Mouse (Mus musculus) hindbrain, postnatal 0 days (tissue): ENCODE results near the gene Vamp9. TPM values are rescaled to one million over a fixed set of nuclear protein-coding genes. Genes with fewer than 3 reads are reported as not detected.

Source experiments
- ATAC-seq: fragments of 200-750 bp; cut with Nextera tagmentation; 2 replicates; pipeline ENCODE4 v1.8.0; 2017; ENCODE audit warnings: mild to moderate bottlenecking, moderate TSS enrichment, moderate library complexity
- DNase-seq: peaks from one replicate; pipeline ENCODE4 v3.0.0-alpha.2; 2015; ENCODE audit warnings: low spot score
- H3K27ac ChIP-seq: fragments of 300-500 bp; sonication (generic); 2 replicates; pipeline ENCODE4 v1.5.1; 2014; ENCODE audit warnings: mild to moderate bottlenecking
- H3K27me3 ChIP-seq: fragments of 300-500 bp; sonication (generic); 2 replicates; pipeline ENCODE4 v1.6.1; 2014; ENCODE audit warnings: low read length, mixed read lengths; ENCODE audit not compliant: insufficient read depth
- H3K36me3 ChIP-seq: fragments of 300-500 bp; sonication (generic); 2 replicates; pipeline ENCODE4 v1.6.1; 2014; ENCODE audit warnings: low read length, mixed read lengths; ENCODE audit not compliant: insufficient read depth
- H3K4me1 ChIP-seq: fragments of 300-500 bp; sonication (generic); 2 replicates; pipeline ENCODE4 v1.6.1; 2014; ENCODE audit warnings: antibody characterized with exemption, low read length, mixed read lengths; ENCODE audit not compliant: insufficient read depth
- H3K4me2 ChIP-seq: fragments of 300-500 bp; sonication (generic); 2 replicates; pipeline ENCODE4 v1.6.1; 2014; ENCODE audit warnings: low read depth, mild to moderate bottlenecking, low read length, moderate library complexity, mixed read lengths
- H3K4me3 ChIP-seq: fragments of 300-500 bp; sonication (generic); 2 replicates; pipeline ENCODE4 v1.5.1; 2014; ENCODE audit warnings: low read length
- H3K9ac ChIP-seq: fragments of 300-500 bp; sonication (generic); replicated peaks from 2 replicates; pipeline ENCODE4 v1.6.1; 2014; ENCODE audit warnings: mild to moderate bottlenecking, low read length, moderate library complexity, mixed read lengths
- H3K9me3 ChIP-seq: fragments of 300-500 bp; sonication (generic); 2 replicates; pipeline ENCODE4 v1.6.1; 2016; ENCODE audit warnings: low read length, mixed read lengths
- CTCF ChIP-seq: IDR thresholded peaks from 2 replicates; pipeline ENCODE4 v1.5.1; 2016; ENCODE audit warnings: antibody characterized with exemption, control low read depth, low read depth
- WGBS: fragments of 180-500 bp; shearing (Covaris S2); extraction: QIAGEN DNeasy Blood & Tissue Kit; methylation state at CpG from one replicate; pipeline ENCODE4 v1.1.7; 2014; 5-methylcytosine and 5-hydroxymethylcytosine counted together
- polyA plus RNA-seq: library from polyadenylated mRNA; unstranded; fragments of >200 nt; fragmentation: Nextera tagmentation; extraction: Ambion mirVana; gene quantifications from 2 replicates; pipeline ENCODE4 v1.2.1, GENCODE M21; 2015
- total RNA-seq: library from RNA; depleted of rRNA; stranded (reverse); fragments of >200 nt; gene quantifications from 2 replicates; pipeline ENCODE4 v1.2.3, GENCODE M21; 2014

Gene Vamp9
- total and polyA plus RNA-seq, 2 experiments from 2014 or later, result 0.31 to 1.2 TPM

- Histone ChIP-seq H3K27ac (no peak overlapping the region), H3K27me3 (no peaks in the 10 kb centered on the region), H3K9me3 (no peaks in the 10 kb centered on the region), H3K36me3 (no peaks in the 10 kb centered on the region), H3K4me1 (no peaks in the 10 kb centered on the region), H3K4me3 (no peak overlapping the region), H3K9ac (no peak overlapping the region), H3K4me2 (no peak overlapping the region)
- no peak for TF ChIP-seq CTCF
- DNase-seq (no peak), ATAC-seq (no peak)
- WGBS, result 91% methylated on average over 17 of the region's 17 CpGs
Measured at GRCm38 (mm10) chr5:99868286-99868685, 37.8 kb upstream of the Vamp9 start.

GRCm38 (mm10) chr5:99868923-99869322 is 37.1 kb upstream of the Vamp9 start:
- no peaks in the 10 kb centered on the region for H3K36me3 ChIP-seq
- no peaks in the 10 kb centered on the region for H3K27me3 ChIP-seq
- DNase-seq (no peak), ATAC-seq (no peak)
- H3K9ac ChIP-seq, result no peak overlapping the region
- H3K4me2 ChIP-seq, result no peak overlapping the region
- H3K4me3 ChIP-seq, result no peak overlapping the region
- no peaks in the 10 kb centered on the region for H3K4me1 ChIP-seq
- H3K9me3 ChIP-seq, result no peaks in the 10 kb centered on the region
- 91% methylated on average over 9 of the region's 9 CpGs for WGBS
- H3K27ac ChIP-seq, result no peak overlapping the region
- TF ChIP-seq CTCF, result no peak

DNA sequence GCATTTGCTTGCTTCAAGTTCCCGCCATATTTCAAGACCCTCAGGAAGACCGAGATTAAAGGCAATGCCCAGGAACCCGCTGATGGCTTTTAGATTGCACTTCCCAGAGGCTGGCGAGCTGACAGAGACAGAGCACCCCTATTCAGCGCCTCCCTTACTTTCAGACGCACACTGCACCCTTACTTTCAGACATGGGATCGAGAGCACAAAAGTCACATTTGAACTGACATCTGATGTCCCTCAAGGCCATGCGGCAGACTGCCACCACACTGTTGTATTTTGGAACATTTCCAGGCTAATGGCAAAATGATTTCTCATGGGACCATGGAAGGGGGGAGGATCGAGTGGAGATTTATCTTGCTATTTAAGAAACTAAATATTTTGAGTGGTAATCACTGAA is 28.5 kb upstream of the Vamp9 start:
- Histone ChIP-seq H3K27me3 (no peaks in the 10 kb centered on the region), H3K36me3 (no peaks in the 10 kb centered on the region), H3K9ac (no peak overlapping the region), H3K4me3 (no peak overlapping the region), H3K4me2 (no peak overlapping the region), H3K27ac (no peak overlapping the region), H3K4me1 (0 out of 2 replicates have a peak, but pooled peaks cover 3% of the 10 kb centered on the region), H3K9me3 (no peaks in the 10 kb centered on the region)
- TF ChIP-seq CTCF, result no peak
- ATAC-seq, result no peak
- WGBS, result 31% methylated on average over 9 of the region's 9 CpGs
- peak; percentile 47 for DNase-seq

GRCm38 (mm10) chr5:99882441-99882840 is 23.6 kb upstream of the Vamp9 start:
- WGBS, result 89% methylated on average over 3 of the region's 3 CpGs

GRCm38 (mm10) chr5:99884035-99884434 is 22.0 kb upstream of the Vamp9 start:
- no peak for TF ChIP-seq CTCF
- Histone ChIP-seq H3K36me3 (no peaks in the 10 kb centered on the region), H3K4me1 (no peaks in the 10 kb centered on the region), H3K9me3 (no peaks in the 10 kb centered on the region), H3K27me3 (no peaks in the 10 kb centered on the region), H3K27ac (no peak overlapping the region), H3K4me3 (no peak overlapping the region), H3K9ac (no peak overlapping the region), H3K4me2 (no peak overlapping the region)
- ATAC-seq (no peak), DNase-seq (no peak)
- WGBS, result 93% methylated on average over 4 of the region's 4 CpGs

More at GRCm38 (mm10) chr5:99882441-99882840, 23.6 kb upstream of the Vamp9 start:
- no peak overlapping the region for H3K9ac ChIP-seq
- H3K4me1 ChIP-seq, result 0 out of 2 replicates have a peak, but pooled peaks cover 3% of the 10 kb centered on the region
- no peak overlapping the region for H3K27ac ChIP-seq
- TF ChIP-seq CTCF, result no peak
- no peaks in the 10 kb centered on the region for H3K36me3 ChIP-seq
- H3K4me2 ChIP-seq, result no peak overlapping the region
- DNase-seq (no peak), ATAC-seq (no peak)
- no peaks in the 10 kb centered on the region for H3K27me3 ChIP-seq
- no peaks in the 10 kb centered on the region for H3K9me3 ChIP-seq
- H3K4me3 ChIP-seq, result no peak overlapping the region

DNA sequence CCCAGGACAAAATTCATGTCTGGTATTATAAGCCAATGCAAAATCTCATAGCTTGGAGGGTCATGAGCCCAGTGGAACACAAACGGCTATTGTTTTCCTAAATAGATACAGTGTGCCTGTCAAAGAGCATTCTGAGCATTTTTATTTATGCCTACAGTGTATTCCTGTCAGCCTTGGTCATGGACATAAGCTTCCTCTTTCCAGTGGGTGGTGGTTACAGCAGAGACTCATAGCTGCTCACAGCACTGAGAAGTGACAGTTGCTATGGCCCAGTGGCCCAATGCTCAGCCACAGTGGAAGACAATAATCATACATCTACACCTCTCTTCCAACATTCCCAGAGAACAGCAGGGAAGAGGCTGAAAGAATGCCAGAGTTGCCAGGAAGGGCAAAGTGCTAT is 18.9 kb upstream of the Vamp9 start:
- Histone ChIP-seq H3K36me3 (no peaks in the 10 kb centered on the region), H3K27me3 (no peaks in the 10 kb centered on the region), H3K4me1 (no peaks in the 10 kb centered on the region), H3K9ac (no peak overlapping the region), H3K4me2 (no peak overlapping the region), H3K27ac (no peak overlapping the region), H3K4me3 (no peak overlapping the region), H3K9me3 (no peaks in the 10 kb centered on the region)
- ATAC-seq (no peak), DNase-seq (no peak)
- WGBS, result 62% methylated on average over 1 of the region's 1 CpGs
- no peak for TF ChIP-seq CTCF

DNA sequence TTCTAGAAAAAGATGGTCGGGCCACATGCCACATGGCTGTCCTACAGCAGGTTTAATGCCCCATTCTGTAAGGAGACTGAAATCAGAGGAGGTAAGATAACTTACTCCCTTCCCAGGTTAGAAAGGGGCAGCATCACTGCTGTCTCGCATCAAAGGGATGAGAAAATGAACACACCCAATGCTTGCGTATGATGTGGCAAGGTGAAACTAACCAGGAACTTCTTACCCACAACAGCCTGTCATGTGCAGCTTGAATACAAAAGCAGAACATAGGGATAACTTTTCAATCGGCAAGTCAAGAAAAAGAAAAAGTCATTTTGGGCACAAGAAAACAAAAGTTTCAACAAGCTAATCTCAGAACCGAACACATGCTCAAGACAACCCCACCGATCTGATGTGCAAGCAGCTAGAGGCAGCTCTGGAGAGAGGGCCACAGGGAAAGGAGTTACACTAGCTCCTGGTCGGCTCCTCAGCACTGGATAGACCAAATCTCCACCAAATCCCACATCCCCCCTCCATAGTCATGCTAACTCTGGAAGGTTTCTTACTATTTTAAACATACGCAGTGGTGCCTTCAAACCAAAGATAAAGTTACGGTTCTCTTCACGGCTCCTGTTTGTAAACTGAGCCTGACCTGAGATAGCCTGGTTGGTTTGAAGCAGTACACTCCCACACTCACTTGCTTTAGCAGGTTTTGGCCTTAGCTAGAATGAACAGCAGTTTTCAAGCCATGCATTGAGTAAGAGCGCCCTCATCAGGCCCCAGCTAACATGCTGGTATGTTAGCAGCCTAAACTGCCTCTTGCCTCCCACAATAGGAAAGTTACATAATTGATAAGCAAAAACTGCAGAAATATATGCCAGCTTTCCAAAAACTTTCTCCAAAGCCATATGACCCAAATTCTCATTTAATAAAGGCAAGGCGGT is 14.3 kb upstream of the Vamp9 start:
- no peak overlapping the region for H3K4me2 ChIP-seq
- H3K9me3 ChIP-seq, result no peaks in the 10 kb centered on the region
- 68% methylated on average over 12 of the region's 12 CpGs for WGBS
- H3K4me1 ChIP-seq, result no peaks in the 10 kb centered on the region
- no peak overlapping the region for H3K4me3 ChIP-seq
- DNase-seq, result peak; percentile 93
- H3K27me3 ChIP-seq, result no peaks in the 10 kb centered on the region
- H3K27ac ChIP-seq, result no peak overlapping the region
- TF ChIP-seq CTCF, result peak; percentile 93
- peak; percentile 70 for ATAC-seq
- no peak overlapping the region for H3K9ac ChIP-seq
- H3K36me3 ChIP-seq, result no peaks in the 10 kb centered on the region
